Mouse (Mus musculus) gastrocnemius, adult 18-20 months (tissue): ENCODE data around the gene Pced1b. TPM values are rescaled to one million over a fixed set of nuclear protein-coding genes. Genes with fewer than 3 reads are reported as not detected.

Experiments used
- total RNA-seq, 2 experiments: library from RNA; stranded (reverse); gene quantifications; 2 replicates each; pipeline ENCODE4 v1.2.3; 2021

Gene Pced1b
- total RNA-seq, 2 experiments from 2014 or later = 0.88 to 1.2 TPM

Other genes starting within 250 kb of the Pced1b start
- 100 to 1,000 TPM; 117 to 129 TPM for gene Slc38a4, start 191.2 kb upstream of the Pced1b start, total RNA-seq
- gene Amigo2, start 180 bp downstream of the Pced1b start, total RNA-seq = 1 to 10 TPM; 1.3 to 2.1 TPM